Mouse (Mus musculus) liver, postnatal 0 days (tissue): ENCODE results near the gene Adgrl1.

Source experiments
- CTCF ChIP-seq: sonication (generic); IDR thresholded peaks from 2 replicates; pipeline ENCODE4 v1.5.1; 2016; ENCODE audit warnings: antibody characterized with exemption, low read depth
- EP300 ChIP-seq: IDR thresholded peaks from 2 replicates; pipeline ENCODE4 v1.6.1; 2016; ENCODE audit warnings: antibody characterized with exemption, low read depth, mild to moderate bottlenecking

- TF ChIP-seq CTCF (no peak), EP300 (no peak)
Observed at GRCm38 (mm10) chr8:83934222-83934621, 34.3 kb downstream of the Adgrl1 start.
